Mouse (Mus musculus) cerebellum, adult 2 months (tissue): ENCODE data around the gene Lhb. TPM values are rescaled to one million over a fixed set of nuclear protein-coding genes. Genes with fewer than 3 reads are reported as not detected.
"Not testable (repeated sequence)": the region's sequence is repeated elsewhere in the genome, so short reads cannot be mapped to it uniquely, and the experiment has no call there.

Experiments used
- DNase-seq, 2 experiments: peaks; one replicate each; pipeline ENCODE4 v3.0.0; 2021
- H3K27ac ChIP-seq: fragments of 200-500 bp; 2 replicates; pipeline ENCODE4 v1.5.1; 2012; ENCODE audit warnings: low read length, control low read depth, inconsistent platforms; ENCODE audit not compliant: insufficient read depth
- H3K27me3 ChIP-seq: fragments of 200-500 bp; 2 replicates; pipeline ENCODE4 v1.6.1; 2012; ENCODE audit warnings: inconsistent platforms, mild to moderate bottlenecking, low read length, moderate library complexity; ENCODE audit not compliant: control insufficient read depth, insufficient read depth
- H3K4me1 ChIP-seq: fragments of 200-500 bp; 2 replicates; pipeline ENCODE4 v1.6.1; 2011; ENCODE audit warnings: low read length; ENCODE audit not compliant: control insufficient read depth, insufficient read depth
- H3K4me3 ChIP-seq: fragments of 200-500 bp; replicated peaks from 2 replicates; pipeline ENCODE3; 2011; ENCODE audit warnings: mild to moderate bottlenecking, low read depth, low read length, control low read depth; ENCODE audit not compliant: insufficient read depth
- CTCF ChIP-seq: fragments of 200-500 bp; IDR thresholded peaks from 2 replicates; pipeline ENCODE4 v1.5.1; 2011; ENCODE audit warnings: low read depth, mild to moderate bottlenecking, control low read depth, low read length, moderate library complexity, borderline replicate concordance; ENCODE audit not compliant: insufficient read depth
- POLR2A ChIP-seq: fragments of 200-500 bp; IDR thresholded peaks from 2 replicates; pipeline ENCODE4 v1.6.1; 2011; ENCODE audit warnings: low read length, control low read depth, borderline replicate concordance; ENCODE audit not compliant: insufficient read depth
- WGBS: fragments of 180-500 bp; shearing (Covaris S2); methylation state at CpG from one replicate; pipeline ENCODE4 v1.1.7; 2018; 5-methylcytosine and 5-hydroxymethylcytosine counted together
- polyA plus RNA-seq: library from polyadenylated mRNA; depleted of rRNA; stranded (reverse); fragments of >200 nt; gene quantifications from 2 replicates; pipeline ENCODE4 v1.2.3, GENCODE M21; 2012; rRNA removed

The Lhb gene
- polyA plus RNA-seq = 0.59 and 1.1 TPM in 2 replicates

- Histone ChIP-seq H3K4me3 (no peak within 1 kb of the TSS), H3K4me1 (no peaks in the 10 kb centered on the region), H3K27me3 (no peaks in the 10 kb centered on the region; the same call in 1 of the 2 replicates), H3K27ac (no peak within 1 kb of the TSS)
- WGBS = 73% methylated on average over 6 of the region's 6 CpGs
- DNase-seq = no peak
- TF ChIP-seq CTCF = no peak
- no peak for TF ChIP-seq POLR2A
These were observed at the start of gene Lhb for GRCm38 (mm10) chr7:45420615-45420919. Lhb (plus strand) TSS chr7:45420820.

- Histone ChIP-seq H3K4me1 (peaks cover 12% of the 10 kb centered on the region), H3K4me3 (no peak overlapping the region), H3K27me3 (no peaks in the 10 kb centered on the region), H3K27ac (no peak overlapping the region)
- TF ChIP-seq POLR2A (no peak), CTCF (no peak)
- 82% methylated on average over 5 of the region's 5 CpGs for WGBS
- no peak for DNase-seq
These were observed 48.2 kb upstream of the Lhb start for GRCm38 (mm10) chr7:45372371-45372770.

GRCm38 (mm10) chr7:45374620-45375019 is 46.0 kb upstream of the Lhb start:
- WGBS = 91% methylated on average over 8 of the region's 8 CpGs
- Histone ChIP-seq H3K4me3 (no peak overlapping the region), H3K27me3 (no peaks in the 10 kb centered on the region), H3K27ac (no peak overlapping the region), H3K4me1 (no peaks in the 10 kb centered on the region; the same call in 1 of the 2 replicates)
- DNase-seq = no peak
- no peak for TF ChIP-seq POLR2A
- TF ChIP-seq CTCF = no peak

GRCm38 (mm10) chr7:45376057-45376456 is 44.6 kb upstream of the Lhb start:
- WGBS = 36% methylated on average over 1 of the region's 1 CpGs
- no peak for TF ChIP-seq POLR2A
- no peak for TF ChIP-seq CTCF
- DNase-seq = no peak

GRCm38 (mm10) chr7:45386077-45386476 is 34.5 kb upstream of the Lhb start:
- no peak overlapping the region for H3K27ac ChIP-seq
- no peaks in the 10 kb centered on the region for H3K4me1 ChIP-seq
- peak; percentile 14; the same call in 1 of the 2 replicates for TF ChIP-seq CTCF
- no peak for TF ChIP-seq POLR2A
- no peaks in the 10 kb centered on the region for H3K27me3 ChIP-seq
- DNase-seq = no peak
- WGBS = 92% methylated on average over 3 of the region's 3 CpGs
- no peak overlapping the region for H3K4me3 ChIP-seq

More at GRCm38 (mm10) chr7:45376057-45376456, 44.6 kb upstream of the Lhb start:
- H3K4me1 ChIP-seq = no peaks in the 10 kb centered on the region
- no peak overlapping the region for H3K4me3 ChIP-seq
- no peaks in the 10 kb centered on the region for H3K27me3 ChIP-seq
- H3K27ac ChIP-seq = no peak overlapping the region

- no peaks in the 10 kb centered on the region for H3K27me3 ChIP-seq
- no peak for TF ChIP-seq CTCF
- no peak for TF ChIP-seq POLR2A
- H3K4me3 ChIP-seq = peak overlapping the region; percentile 71
- no peak for DNase-seq
- H3K4me1 ChIP-seq = 0 out of 2 replicates have a peak, but pooled peaks cover 2% of the 10 kb centered on the region
- peak overlapping the region; percentile 45 for H3K27ac ChIP-seq
- WGBS = under 1% methylated on average over 20 of the region's 20 CpGs
These were observed 25.5 kb upstream of the Lhb start for GRCm38 (mm10) chr7:45395129-45395541.

- H3K4me3 ChIP-seq = peak within 1 kb of the TSS; percentile 71
- peak within 1 kb of the TSS; percentile 45 for H3K27ac ChIP-seq
- 0 out of 2 replicates have a peak, but pooled peaks cover 2% of the 10 kb centered on the region for H3K4me1 ChIP-seq
- peak; percentile 100 for DNase-seq
- H3K27me3 ChIP-seq = no peaks in the 10 kb centered on the region
- no peak for TF ChIP-seq CTCF
- TF ChIP-seq POLR2A = peak; percentile 83
- under 1% methylated on average over 60 of the region's 60 CpGs for WGBS
These were observed 24.9 kb upstream of the Lhb start, which contains the start of gene Snrnp70 for GRCm38 (mm10) chr7:45395578-45396336. Snrnp70 (minus strand) TSS chr7:45395742.

- not testable (repeated sequence) for DNase-seq, H3K27me3 ChIP-seq, H3K4me1 ChIP-seq
- under 1% methylated on average over 3 of the region's 3 CpGs for WGBS
- TF ChIP-seq CTCF = 0 out of 2 replicates have a peak, but pooled peaks have one; percentile 5
- peak overlapping the region; percentile 19; the same call in 1 of the 2 replicates for H3K27ac ChIP-seq
- peak overlapping the region; percentile 48 for H3K4me3 ChIP-seq
These were observed 24.3 kb upstream of the Lhb start for GRCm38 (mm10) chr7:45396337-45396775.
